Mouse (Mus musculus): ENCODE measurements around the gene Dync1i2. TPM values are rescaled to one million over a fixed set of nuclear protein-coding genes. Genes with fewer than 3 reads are reported as not detected.

Gene Dync1i2
- polyA plus RNA-seq (2012; ENCODE audit: insufficient read depth, low replicate concordance) = 15.3 TPM in 1 of 2 replicates, not detected in the other

DNA sequence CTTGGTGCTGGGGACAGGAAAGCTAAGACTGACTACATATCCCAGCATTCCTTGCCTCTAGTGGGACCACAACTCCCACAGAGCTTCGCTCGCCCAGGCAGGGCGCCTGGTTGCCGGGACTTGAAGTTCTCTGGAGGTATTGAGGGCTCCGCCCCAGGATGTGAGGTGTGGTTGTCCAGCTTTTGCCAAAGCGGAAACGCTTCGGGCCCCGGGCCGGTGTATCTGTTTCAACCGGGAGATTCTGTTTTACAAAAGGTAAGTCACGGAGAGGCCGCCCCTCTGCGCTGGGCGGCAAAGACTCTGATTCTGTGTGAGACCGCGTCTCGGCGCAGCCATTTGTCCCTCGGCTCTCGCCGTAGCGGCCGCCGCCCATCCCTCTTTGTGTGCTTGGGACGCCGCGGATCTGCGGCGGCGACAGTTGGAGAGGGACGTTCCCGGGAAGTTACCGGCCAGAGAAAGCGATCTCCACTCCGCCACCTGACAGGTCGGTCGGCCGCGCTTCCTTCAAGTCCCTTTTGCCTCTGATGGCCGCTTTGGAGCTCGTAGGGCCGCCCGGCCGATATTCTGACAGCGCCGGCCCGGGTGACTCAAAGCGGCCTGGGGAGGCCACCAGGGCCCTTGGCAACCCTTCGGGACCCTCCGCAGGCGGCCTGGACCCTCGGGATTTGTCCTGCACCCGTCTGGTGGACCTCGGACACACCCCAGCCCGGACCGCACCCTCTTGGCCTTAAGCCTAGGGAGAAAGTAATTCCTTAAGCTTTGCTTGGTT lies at the start of gene Dync1i2:
Dync1i2 (plus strand) TSS at position 116 of the 769 bp plus-strand sequence.
- TF ChIP-seq FLI1 (IDR thresholded peaks at IDR 0.05; ENCODE audit: low read length) (no peak), GATA1 (IDR thresholded peaks at IDR 0.05; ENCODE audit: borderline replicate concordance, low read length) (no peak)
- H3K36me3 ChIP-seq (replicated peaks; ENCODE audit: low read length) = peaks cover 26% of the 10 kb centered on the region
- no peaks in the 10 kb centered on the region for H3K9me3 ChIP-seq
- peaks cover 51% of the 10 kb centered on the region for H3K4me1 ChIP-seq
- H3K4me3 ChIP-seq (replicated peaks) = peak within 1 kb of the TSS; percentile 98
- H3K27me3 ChIP-seq (replicated peaks) = no peaks in the 10 kb centered on the region

DNA sequence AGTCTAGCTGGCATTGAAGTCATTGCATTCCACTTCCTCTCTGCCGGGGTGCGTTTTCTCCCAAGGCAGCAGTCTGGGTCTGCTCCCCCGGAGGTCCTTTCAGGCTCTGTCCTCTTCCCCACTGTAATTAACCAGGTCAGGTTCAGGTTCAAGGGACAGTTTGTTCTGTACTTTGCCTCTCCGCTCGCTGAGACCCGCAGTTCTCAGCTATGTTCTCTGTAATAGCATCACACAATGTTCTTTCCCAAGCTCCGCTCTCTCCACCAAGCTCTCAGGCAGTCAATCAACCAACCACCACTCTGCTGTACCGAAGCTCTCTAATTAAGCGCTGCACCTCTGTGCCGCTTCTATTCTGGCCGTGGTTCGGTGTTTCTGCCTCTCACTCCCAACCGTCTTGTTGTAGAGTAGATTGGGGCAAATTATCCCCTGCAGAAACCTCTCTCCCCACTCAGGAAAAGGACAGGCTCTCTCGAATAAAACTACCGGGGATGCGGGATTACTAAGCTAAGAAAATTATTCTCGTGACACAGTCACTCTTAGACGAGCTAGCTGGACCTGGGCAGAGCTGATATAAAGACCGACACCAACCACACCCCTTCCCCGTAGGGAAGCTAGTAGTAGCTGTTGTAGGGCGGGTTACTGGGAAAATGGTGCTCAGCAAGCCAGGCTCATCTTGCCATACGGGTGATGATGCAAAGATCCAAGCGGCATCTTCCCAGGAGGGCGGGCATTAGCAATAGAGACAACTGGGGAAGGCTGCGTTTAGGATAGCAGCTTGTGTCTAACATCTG lies 48.5 kb upstream of the Dync1i2 start:
- TF ChIP-seq GATA1 (IDR thresholded peaks at IDR 0.05; ENCODE audit: borderline replicate concordance, low read length) = no peak
- TF ChIP-seq FLI1 (IDR thresholded peaks at IDR 0.05; ENCODE audit: low read length) = no peak
- Histone ChIP-seq H3K36me3 (replicated peaks; ENCODE audit: low read length) (no peaks in the 10 kb centered on the region), H3K4me1 (no peaks in the 10 kb centered on the region; the same call in 1 of the 2 replicates), H3K27me3 (replicated peaks) (peaks cover 26% of the 10 kb centered on the region), H3K4me3 (replicated peaks) (no peak overlapping the region), H3K9me3 (no peaks in the 10 kb centered on the region)

DNA sequence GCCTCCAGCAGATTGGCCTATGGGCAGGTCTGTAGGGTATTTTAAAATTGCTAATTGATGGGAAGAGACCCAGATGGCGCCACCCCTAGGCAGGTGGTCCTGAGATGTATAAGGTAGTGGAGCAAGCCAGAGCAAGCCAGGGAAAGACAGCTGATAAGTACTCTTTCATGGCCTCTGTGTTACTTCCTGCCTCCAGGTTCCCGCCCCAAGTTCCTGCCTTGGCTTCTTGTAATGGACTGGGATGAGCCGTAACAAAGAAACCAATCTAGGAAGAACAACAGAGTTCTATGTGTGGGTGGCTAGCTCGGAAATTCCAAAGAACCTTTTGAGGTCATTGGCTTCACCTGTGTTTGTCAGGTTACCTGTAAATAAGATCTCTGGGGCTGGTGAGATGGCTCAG lies 44.3 kb upstream of the Dync1i2 start:
- TF ChIP-seq GATA1 (IDR thresholded peaks at IDR 0.05; ENCODE audit: borderline replicate concordance, low read length) = no peak
- no peak for TF ChIP-seq FLI1 (IDR thresholded peaks at IDR 0.05; ENCODE audit: low read length)
- Histone ChIP-seq H3K27me3 (replicated peaks) (peaks cover 17% of the 10 kb centered on the region), H3K4me1 (no peaks in the 10 kb centered on the region; the same call in 1 of the 2 replicates), H3K9me3 (no peaks in the 10 kb centered on the region), H3K36me3 (replicated peaks; ENCODE audit: low read length) (no peaks in the 10 kb centered on the region), H3K4me3 (replicated peaks) (no peak overlapping the region)

DNA sequence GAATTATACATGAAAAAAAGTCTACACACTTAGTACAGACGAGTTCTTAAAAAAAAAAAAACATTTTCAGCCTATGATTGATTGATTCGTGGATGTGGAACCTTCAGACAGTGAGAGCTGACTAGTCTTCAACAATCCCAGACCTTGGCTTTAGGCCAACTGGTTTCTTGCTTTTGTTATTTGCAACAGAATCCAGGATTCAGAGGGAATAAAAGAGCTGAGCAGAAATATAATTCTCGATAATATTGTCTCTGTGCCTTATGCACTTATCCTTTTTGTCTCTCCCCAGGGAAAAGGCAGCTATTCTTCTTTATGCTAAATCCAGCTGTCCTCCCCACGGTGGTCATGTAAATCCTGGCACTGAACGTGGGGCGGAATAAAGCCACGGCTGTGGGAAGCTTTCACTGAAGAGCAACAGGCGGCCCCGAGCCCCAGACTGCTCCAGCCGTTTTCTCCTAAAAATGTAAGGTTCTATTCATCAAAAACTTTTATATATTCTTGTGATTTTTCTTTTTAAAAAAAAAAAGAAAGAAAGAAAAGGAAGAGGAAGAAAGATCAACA lies 43.0 kb upstream of the Dync1i2 start:
- H3K27me3 ChIP-seq (replicated peaks) = peaks cover 9% of the 10 kb centered on the region
- no peak overlapping the region for H3K4me3 ChIP-seq (replicated peaks)
- H3K9me3 ChIP-seq = no peaks in the 10 kb centered on the region
- peaks cover 4% of the 10 kb centered on the region for H3K4me1 ChIP-seq
- TF ChIP-seq GATA1 (IDR thresholded peaks at IDR 0.05; ENCODE audit: borderline replicate concordance, low read length) (no peak), FLI1 (IDR thresholded peaks at IDR 0.05; ENCODE audit: low read length) (no peak)
- H3K36me3 ChIP-seq (replicated peaks; ENCODE audit: low read length) = no peaks in the 10 kb centered on the region

DNA sequence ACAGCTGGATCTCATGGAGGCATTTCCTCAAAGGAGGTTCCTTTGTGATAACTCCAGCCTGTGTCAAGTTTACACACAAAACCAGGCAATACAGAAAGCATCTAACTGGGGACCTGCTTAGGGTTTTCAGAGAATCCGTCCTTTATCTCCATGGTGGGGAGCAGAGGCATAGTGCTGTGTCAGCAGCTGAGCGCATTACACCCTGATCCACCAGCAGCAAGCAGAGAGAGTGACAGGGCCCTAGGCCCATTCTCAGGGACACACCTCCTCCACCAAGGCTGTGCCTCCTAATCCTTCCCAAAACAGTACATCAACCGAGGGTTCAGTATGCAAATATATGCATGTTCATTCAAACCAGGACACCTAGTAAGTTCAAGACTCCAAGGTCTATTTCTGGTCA lies 38.5 kb upstream of the Dync1i2 start:
- Histone ChIP-seq H3K9me3 (no peaks in the 10 kb centered on the region), H3K4me1 (peaks cover 20% of the 10 kb centered on the region), H3K4me3 (replicated peaks) (no peak overlapping the region), H3K27me3 (replicated peaks) (peaks cover 9% of the 10 kb centered on the region), H3K36me3 (replicated peaks; ENCODE audit: low read length) (no peaks in the 10 kb centered on the region)
- no peak for TF ChIP-seq GATA1 (IDR thresholded peaks at IDR 0.05; ENCODE audit: borderline replicate concordance, low read length)
- TF ChIP-seq FLI1 (IDR thresholded peaks at IDR 0.05; ENCODE audit: low read length) = no peak

DNA sequence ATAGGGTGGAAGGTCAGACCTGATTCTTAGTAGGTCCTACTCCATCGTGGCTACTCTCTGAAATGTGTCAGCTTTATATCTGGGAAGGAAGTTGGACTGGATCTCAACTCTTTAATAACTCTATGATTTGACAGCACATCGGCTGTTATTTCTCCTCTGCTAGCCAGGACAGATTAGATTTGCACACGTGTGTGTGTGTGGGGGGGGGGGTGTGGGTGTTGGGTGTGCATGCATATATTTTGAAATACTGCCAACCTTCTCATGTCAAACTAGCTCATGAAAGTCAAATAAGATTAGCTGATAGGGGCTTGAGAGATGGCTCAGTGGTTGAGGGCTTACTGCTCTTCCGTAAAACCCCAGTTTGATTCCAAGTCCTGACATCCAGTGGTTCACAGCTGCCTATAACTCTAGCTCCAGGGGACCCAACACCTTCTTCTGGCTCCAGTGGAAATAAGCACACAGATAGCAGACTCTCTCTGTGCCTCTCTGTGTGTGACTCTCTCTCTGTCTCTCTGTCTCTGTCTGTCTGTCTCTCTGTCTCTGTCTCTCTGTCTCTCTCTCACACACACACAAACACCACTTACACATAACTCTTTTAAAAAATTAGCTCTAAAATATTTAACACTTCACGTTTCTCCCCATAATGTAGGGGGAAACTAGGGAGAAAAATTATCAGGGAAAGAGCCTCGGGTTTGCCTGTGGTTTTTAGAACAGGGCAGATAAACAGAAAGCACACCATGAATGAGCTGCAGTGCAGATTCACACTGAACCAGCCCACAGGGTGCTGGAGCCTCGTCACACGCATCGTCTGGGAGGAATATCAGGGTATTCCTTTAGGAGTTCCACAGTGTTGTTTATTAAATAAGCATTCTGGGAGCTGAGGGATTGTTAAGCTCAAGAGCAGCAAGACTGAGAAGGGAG lies 34.9 kb upstream of the Dync1i2 start:
- H3K4me1 ChIP-seq = peaks cover 20% of the 10 kb centered on the region
- peaks cover 15% of the 10 kb centered on the region for H3K27me3 ChIP-seq (replicated peaks)
- TF ChIP-seq GATA1 (IDR thresholded peaks at IDR 0.05; ENCODE audit: borderline replicate concordance, low read length) = no peak
- TF ChIP-seq FLI1 (IDR thresholded peaks at IDR 0.05; ENCODE audit: low read length) = no peak
- no peaks in the 10 kb centered on the region for H3K36me3 ChIP-seq (replicated peaks; ENCODE audit: low read length)
- H3K9me3 ChIP-seq = no peaks in the 10 kb centered on the region
- no peak overlapping the region for H3K4me3 ChIP-seq (replicated peaks)

DNA sequence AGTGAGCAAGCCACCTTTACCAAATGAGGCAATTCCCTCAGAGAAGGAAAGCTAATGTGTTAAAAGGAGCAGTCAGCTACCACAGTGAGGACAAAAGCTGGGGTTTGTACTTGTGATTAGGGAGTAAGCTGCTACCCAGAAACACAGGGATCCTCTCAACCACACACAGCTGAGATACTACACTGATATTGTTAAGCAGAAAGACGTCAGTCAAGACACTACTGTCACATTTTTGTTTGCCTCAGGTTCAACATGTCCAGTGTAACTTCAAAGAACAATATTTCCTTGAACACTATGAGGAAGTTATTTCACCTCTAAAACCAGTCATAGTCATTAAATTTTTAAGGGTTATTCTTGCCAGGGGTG lies 34.3 kb upstream of the Dync1i2 start:
- no peaks in the 10 kb centered on the region for H3K36me3 ChIP-seq (replicated peaks; ENCODE audit: low read length)
- H3K27me3 ChIP-seq (replicated peaks) = peaks cover 15% of the 10 kb centered on the region
- H3K4me3 ChIP-seq (replicated peaks) = peak overlapping the region; percentile 23
- H3K4me1 ChIP-seq = peaks cover 20% of the 10 kb centered on the region
- H3K9me3 ChIP-seq = no peaks in the 10 kb centered on the region
- TF ChIP-seq GATA1 (IDR thresholded peaks at IDR 0.05; ENCODE audit: borderline replicate concordance, low read length) (no peak), FLI1 (IDR thresholded peaks at IDR 0.05; ENCODE audit: low read length) (no peak)

DNA sequence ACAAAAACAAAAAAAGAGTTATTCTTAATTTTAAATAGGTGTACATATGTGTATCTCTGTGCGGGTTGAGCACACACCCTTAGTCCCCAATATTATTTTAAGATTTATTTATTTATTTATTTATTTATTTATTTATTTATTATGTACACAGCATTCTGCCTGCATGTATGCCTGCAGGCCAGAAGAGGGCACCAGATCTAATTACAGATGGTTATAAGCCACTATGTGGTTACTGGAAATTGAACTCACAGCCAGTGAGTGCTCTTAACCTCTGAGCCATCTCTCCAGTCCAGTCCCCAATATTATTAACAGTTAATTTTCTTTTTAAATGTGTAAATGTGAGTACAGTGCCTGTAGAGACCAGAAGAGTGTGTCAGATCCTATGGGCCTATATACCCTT lies 33.7 kb upstream of the Dync1i2 start:
- H3K4me3 ChIP-seq (replicated peaks) = no peak overlapping the region
- H3K4me1 ChIP-seq = peaks cover 20% of the 10 kb centered on the region
- no peaks in the 10 kb centered on the region for H3K9me3 ChIP-seq
- peaks cover 15% of the 10 kb centered on the region for H3K27me3 ChIP-seq (replicated peaks)
- TF ChIP-seq GATA1 (IDR thresholded peaks at IDR 0.05; ENCODE audit: borderline replicate concordance, low read length) (no peak), FLI1 (IDR thresholded peaks at IDR 0.05; ENCODE audit: low read length) (no peak)
- H3K36me3 ChIP-seq (replicated peaks; ENCODE audit: low read length) = no peaks in the 10 kb centered on the region

DNA sequence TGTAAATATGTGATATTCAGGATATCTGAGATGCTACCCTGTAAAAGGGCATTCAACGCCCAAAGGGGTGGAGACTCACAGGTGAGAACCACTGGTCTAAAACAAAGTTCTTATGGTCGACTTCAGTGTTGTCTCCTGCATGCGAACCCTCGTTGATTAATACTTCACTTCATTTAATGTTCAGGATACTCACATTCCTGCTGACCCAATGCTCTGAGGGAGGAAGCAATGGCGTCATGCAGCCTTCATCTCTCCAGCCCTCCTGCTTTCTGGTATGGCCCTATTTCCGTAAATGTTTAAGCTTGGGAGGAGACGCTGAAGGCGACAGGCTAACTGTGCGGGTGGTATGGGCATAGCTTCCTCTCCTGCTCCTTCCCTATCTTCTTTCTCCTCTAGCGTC lies 31.8 kb upstream of the Dync1i2 start:
- no peaks in the 10 kb centered on the region for H3K36me3 ChIP-seq (replicated peaks; ENCODE audit: low read length)

More for the DNA sequence above, 31.8 kb upstream of the Dync1i2 start:
- Histone ChIP-seq H3K4me3 (replicated peaks) (no peak overlapping the region), H3K4me1 (peaks cover 16% of the 10 kb centered on the region), H3K9me3 (no peaks in the 10 kb centered on the region), H3K27me3 (replicated peaks) (peaks cover 15% of the 10 kb centered on the region)
- no peak for TF ChIP-seq FLI1 (IDR thresholded peaks at IDR 0.05; ENCODE audit: low read length)
- TF ChIP-seq GATA1 (IDR thresholded peaks at IDR 0.05; ENCODE audit: borderline replicate concordance, low read length) = no peak
